Mouse (Mus musculus) heart, adult 2 months (tissue): Measurements from ENCODE around the gene Cirbp. TPM values are rescaled to one million over a fixed set of nuclear protein-coding genes. Genes with fewer than 3 reads are reported as not detected.
"Not testable (repeated sequence)": the region's sequence is repeated elsewhere in the genome, so short reads cannot be mapped to it uniquely, and the experiment has no call there.

Experiments
- DNase-seq, 2 experiments: peaks; one replicate each; pipeline ENCODE4 v3.0.0; 2021
- H3K27ac ChIP-seq: fragments of 200-600 bp; 2 replicates; pipeline ENCODE4 v1.8.1; 2022
- H3K27me3 ChIP-seq: fragments of 200-500 bp; 2 replicates; pipeline ENCODE4 v1.6.1; 2012; ENCODE audit warnings: mild to moderate bottlenecking, low read length, inconsistent platforms, mixed read lengths; ENCODE audit not compliant: control insufficient read depth, insufficient read depth
- H3K36me3 ChIP-seq: fragments of 200-500 bp; 2 replicates; pipeline ENCODE4 v1.6.1; 2012; ENCODE audit warnings: low read length, inconsistent platforms; ENCODE audit not compliant: control insufficient read depth, insufficient read depth
- H3K4me1 ChIP-seq: fragments of 200-500 bp; 2 replicates; pipeline ENCODE4 v1.6.1; 2011; ENCODE audit warnings: low read length; ENCODE audit not compliant: control insufficient read depth, insufficient read depth
- H3K4me3 ChIP-seq: fragments of 200-600 bp; 2 replicates; pipeline ENCODE4 v1.8.1; 2022
- H3K79me2 ChIP-seq: fragments of 200-500 bp; replicated peaks from 2 replicates; pipeline ENCODE4 v1.6.1; 2012; ENCODE audit warnings: mild to moderate bottlenecking, inconsistent platforms, low read length, moderate library complexity, mixed read lengths; ENCODE audit not compliant: control insufficient read depth, insufficient read depth
- H3K9ac ChIP-seq: fragments of 200-500 bp; 2 replicates; pipeline ENCODE4 v1.6.1; 2012; ENCODE audit warnings: low read depth, mild to moderate bottlenecking, control low read depth, inconsistent platforms, low read length, mixed read lengths
- CTCF ChIP-seq: fragments of 200-600 bp; IDR thresholded peaks from 2 replicates; pipeline ENCODE4 v1.8.1; 2022; ENCODE audit warnings: antibody characterized with exemption, mild to moderate bottlenecking, moderate library complexity
- EP300 ChIP-seq: fragments of 200-500 bp; IDR thresholded peaks from 2 replicates; pipeline ENCODE4 v1.6.1; 2011; ENCODE audit warnings: low read depth, low read length, control low read depth; ENCODE audit not compliant: insufficient read depth
- POLR2A ChIP-seq: fragments of 200-500 bp; IDR thresholded peaks from 2 replicates; pipeline ENCODE4 v1.6.1; 2011; ENCODE audit warnings: mild to moderate bottlenecking, low read depth, low read length, control low read depth; ENCODE audit not compliant: insufficient read depth
- WGBS: fragments of 180-500 bp; shearing (Covaris S2); methylation state at CpG from one replicate; pipeline ENCODE4 v1.1.7; 2018; 5-methylcytosine and 5-hydroxymethylcytosine counted together
- intact Hi-C: fragments of 180-260 bp; cut with DNase I; formaldehyde crosslinking; loops from one replicate; pipeline ENCODE4 v1.15.1; 2025
- polyA plus RNA-seq: library from polyadenylated mRNA; depleted of rRNA; stranded (reverse); fragments of >200 nt; gene quantifications from 2 replicates; pipeline ENCODE4 v1.2.3, GENCODE M21; 2012
- total RNA-seq, 2 experiments: library from RNA; stranded (reverse); gene quantifications; 2 replicates each; pipeline ENCODE4 v1.2.3; 2021

Gene Cirbp
- total and polyA plus RNA-seq, 3 experiments, result 34.2 to 85.8 (median 43.2) TPM

GRCm38 (mm10) chr10:80162243-80162608 is 3.6 kb upstream of the Cirbp start:
- Histone ChIP-seq H3K27me3 (no peaks in the 10 kb centered on the region), H3K27ac (peak overlapping the region; percentile 95), H3K4me3 (no peak overlapping the region), H3K36me3 (peaks cover 6% of the 10 kb centered on the region), H3K79me2 (no peaks in the 10 kb centered on the region), H3K9ac (no peak overlapping the region), H3K4me1 (peaks cover 31% of the 10 kb centered on the region)
- no peak for TF ChIP-seq CTCF
- no peak for TF ChIP-seq POLR2A
- no peak for TF ChIP-seq EP300
- 90% methylated on average over 3 of the region's 3 CpGs for WGBS
- intact Hi-C loops, result no loop called here
- peak in 1 of 2 experiments; percentile 6 for DNase-seq

- Histone ChIP-seq H3K36me3 (peaks cover 2% of the 10 kb centered on the region; the same call in 1 of the 2 replicates), H3K27ac (no peak overlapping the region; the same call in 1 of the 2 replicates), H3K4me3 (no peak overlapping the region), H3K79me2 (no peaks in the 10 kb centered on the region), H3K27me3 (no peaks in the 10 kb centered on the region), H3K9ac (no peak overlapping the region), H3K4me1 (peaks cover 29% of the 10 kb centered on the region)
- WGBS, result 76% methylated on average over 6 of the region's 6 CpGs
- peak; percentile 18 to 27 for DNase-seq
- TF ChIP-seq CTCF (no peak), POLR2A (no peak), EP300 (no peak)
- intact Hi-C loops, result no loop called here
Observed at GRCm38 (mm10) chr10:80162716-80163299, 3.0 kb upstream of the Cirbp start.

GRCm38 (mm10) chr10:80163721-80164120 is 2.1 kb upstream of the Cirbp start:
- peak overlapping the region; percentile 74 for H3K27ac ChIP-seq
- no peak overlapping the region for H3K4me3 ChIP-seq
- no peaks in the 10 kb centered on the region for H3K27me3 ChIP-seq
- no peak for TF ChIP-seq POLR2A
- no peak for TF ChIP-seq CTCF
- no peak for TF ChIP-seq EP300
- no peaks in the 10 kb centered on the region for H3K79me2 ChIP-seq
- intact Hi-C loops, result no loop called here
- peak; percentile 53 to 72 for DNase-seq
- WGBS, result 46% methylated on average over 8 of the region's 8 CpGs
- no peak overlapping the region for H3K9ac ChIP-seq
- peaks cover 1% of the 10 kb centered on the region; the same call in 1 of the 2 replicates for H3K36me3 ChIP-seq
- peaks cover 29% of the 10 kb centered on the region for H3K4me1 ChIP-seq

- Histone ChIP-seq H3K9ac (peak overlapping the region; percentile 37), H3K27me3 (no peaks in the 10 kb centered on the region), H3K4me3 (peak overlapping the region; percentile 64), H3K79me2 (no peaks in the 10 kb centered on the region), H3K4me1 (peaks cover 23% of the 10 kb centered on the region), H3K36me3 (peaks cover 2% of the 10 kb centered on the region; the same call in 1 of the 2 replicates), H3K27ac (peak overlapping the region; percentile 74)
- TF ChIP-seq CTCF (no peak), POLR2A (no peak), EP300 (no peak)
- intact Hi-C loops, result no loop called here
- peak in 1 of 2 experiments; percentile 54 for DNase-seq
- 8% methylated on average over 44 of the region's 44 CpGs for WGBS
Observed at GRCm38 (mm10) chr10:80164161-80164997, 1.4 kb upstream of the Cirbp start.

- H3K4me1 ChIP-seq, result peaks cover 21% of the 10 kb centered on the region
Observed at GRCm38 (mm10) chr10:80164998-80165344, 814 bp upstream of the Cirbp start.

GRCm38 (mm10) chr10:80166136-80166535 is 351 bp downstream of the Cirbp start:
- not testable (repeated sequence) for H3K27me3 ChIP-seq, H3K27ac ChIP-seq, H3K4me3 ChIP-seq, DNase-seq, H3K36me3 ChIP-seq, H3K79me2 ChIP-seq, H3K9ac ChIP-seq
- H3K4me1 ChIP-seq, result peaks cover 14% of the 10 kb centered on the region
- WGBS, result 91% methylated on average over 4 of the region's 4 CpGs
- intact Hi-C loops, result loop anchor here (2.0 to 5.0 kb wide), 2 partner anchors 51 to 314 kb away; partner anchors contain the start of genes Ptbp1 and Stk11

More at GRCm38 (mm10) chr10:80164998-80165344, 814 bp upstream of the Cirbp start:
- peak overlapping the region; percentile 64 for H3K4me3 ChIP-seq
- peak overlapping the region; percentile 37 for H3K9ac ChIP-seq
- no peaks in the 10 kb centered on the region for H3K27me3 ChIP-seq
- WGBS, result under 1% methylated on average over 17 of the region's 17 CpGs
- intact Hi-C loops, result loop anchor here (1.0 to 5.0 kb wide), 2 partner anchors 20 to 313 kb away; partner anchors contain the start of gene Ptbp1
- DNase-seq, result peak; percentile 96
- peaks cover 2% of the 10 kb centered on the region; the same call in 1 of the 2 replicates for H3K36me3 ChIP-seq
- TF ChIP-seq POLR2A (peak; percentile 95), CTCF (0 out of 2 replicates have a peak, but pooled peaks have one; percentile 100), EP300 (peak; percentile 100)
- H3K79me2 ChIP-seq, result no peaks in the 10 kb centered on the region
- H3K27ac ChIP-seq, result peak overlapping the region; percentile 74
